In genomic region chr4:63408247-63408646, GRCm38 (mm10) we compare ENCODE assay signal across 8 mouse cellular contexts. TPM values are rescaled to one million over a fixed set of nuclear protein-coding genes. Genes with fewer than 3 reads are reported as not detected.
DNase-seq lines count a peak whose midpoint lies in the region; ATAC-seq and TF ChIP-seq lines count a peak whose summit lies in the region.

No protein-coding gene starts in this region.

- H3K4me1 ChIP-seq in kidney, embryonic 16.5 days (ENCODE audit: insufficient read depth, low read length), result peaks cover 46% of the 10 kb centered on the region
- peaks cover 36% of the 10 kb centered on the region for H3K4me1 ChIP-seq in embryonic facial prominence, embryonic 12.5 days
- peaks cover 39% of the 10 kb centered on the region for H3K4me1 ChIP-seq in hindbrain, embryonic 14.5 days (replicated peaks; ENCODE audit: control insufficient read depth, insufficient read depth, low read length)
- H3K4me1 ChIP-seq in midbrain, embryonic 15.5 days, result peaks cover 51% of the 10 kb centered on the region
- H3K4me1 ChIP-seq in kidney, adult 2 months (ENCODE audit: control insufficient read depth, insufficient read depth, low read length), result no peaks in the 10 kb centered on the region

- no peak for TF ChIP-seq CTCF in kidney, adult 2 months (conservative IDR thresholded peaks at IDR 0.05; ENCODE audit: insufficient read depth, insufficient read length, low read depth, low read length)

- H3K4me3 ChIP-seq in kidney, embryonic 16.5 days (ENCODE audit: low read length), result no peak overlapping the region
- H3K4me3 ChIP-seq in embryonic facial prominence, embryonic 12.5 days, result no peak overlapping the region
- H3K4me3 ChIP-seq in hindbrain, embryonic 14.5 days (replicated peaks; ENCODE audit: low read length), result no peak overlapping the region
- peak overlapping the region; percentile 57; the same call in 1 of the 2 replicates for H3K4me3 ChIP-seq in midbrain, embryonic 15.5 days
- H3K4me3 ChIP-seq in kidney, adult 2 months (ENCODE audit: insufficient read depth, low read depth, low read length), result no peak overlapping the region

- DNase-seq in kidney, postnatal 25 days, result no peak
- no peak for DNase-seq in hindbrain, embryonic 14.5 days (ENCODE audit: low spot score)
- DNase-seq in spleen, postnatal 4 days (ENCODE audit: low spot score in 2 of 2), result no peak
- DNase-seq in testis, postnatal 14 days (ENCODE audit: low spot score), result no peak
- DNase-seq in kidney, adult 2 months, result no peak

- no peak for TF ChIP-seq POLR2A in kidney, adult 2 months (IDR thresholded peaks at IDR 0.05; ENCODE audit: low read depth, low read length)

- H3K9me3 ChIP-seq in kidney, embryonic 16.5 days (ENCODE audit: low read length), result no peaks in the 10 kb centered on the region
- H3K9me3 ChIP-seq in embryonic facial prominence, embryonic 12.5 days, result no peaks in the 10 kb centered on the region
- H3K9me3 ChIP-seq in hindbrain, embryonic 14.5 days (ENCODE audit: control insufficient read depth, low read length), result no peaks in the 10 kb centered on the region
- H3K9me3 ChIP-seq in midbrain, embryonic 15.5 days, result no peaks in the 10 kb centered on the region

- no peak for ATAC-seq in kidney, embryonic 16.5 days (ENCODE audit: low FRiP score, low TSS enrichment)
- no peak for ATAC-seq in embryonic facial prominence, embryonic 12.5 days (ENCODE audit: insufficient number of reproducible peaks, insufficient read depth, low FRiP score, low TSS enrichment)
- peak; percentile 24; the same call in 1 of the 2 replicates for ATAC-seq in hindbrain, embryonic 14.5 days (ENCODE audit: low FRiP score)
- no peak for ATAC-seq in midbrain, embryonic 15.5 days (replicated peaks)

- no peaks in the 10 kb centered on the region for H3K36me3 ChIP-seq in kidney, embryonic 16.5 days (ENCODE audit: insufficient read depth, low read length)
- H3K36me3 ChIP-seq in embryonic facial prominence, embryonic 12.5 days, result no peaks in the 10 kb centered on the region
- H3K36me3 ChIP-seq in hindbrain, embryonic 14.5 days (replicated peaks; ENCODE audit: control insufficient read depth, insufficient read depth), result no peaks in the 10 kb centered on the region
- no peaks in the 10 kb centered on the region for H3K36me3 ChIP-seq in midbrain, embryonic 15.5 days (replicated peaks)
- no peaks in the 10 kb centered on the region for H3K36me3 ChIP-seq in kidney, adult 2 months (ENCODE audit: control insufficient read depth, insufficient read depth, low read length)

- peak overlapping the region; percentile 6; the same call in 1 of the 2 replicates for H3K27ac ChIP-seq in kidney, embryonic 16.5 days (ENCODE audit: low read length)
- no peak overlapping the region for H3K27ac ChIP-seq in embryonic facial prominence, embryonic 12.5 days
- 0 out of 2 replicates have a peak overlapping the region, but pooled peaks have one; percentile 49 for H3K27ac ChIP-seq in hindbrain, embryonic 14.5 days
- peak overlapping the region; percentile 71; the same call in 1 of the 2 replicates for H3K27ac ChIP-seq in midbrain, embryonic 15.5 days
- H3K27ac ChIP-seq in kidney, adult 2 months (ENCODE audit: insufficient read depth, low read depth, low read length), result no peak overlapping the region

- WGBS in kidney, embryonic 16.5 days, result 59% methylated on average over 7 of the region's 7 CpGs
- WGBS in embryonic facial prominence, embryonic 12.5 days, result 71% methylated on average over 7 of the region's 7 CpGs
- WGBS in hindbrain, embryonic 14.5 days, result 44% methylated on average over 7 of the region's 7 CpGs
- 45% methylated on average over 7 of the region's 7 CpGs for WGBS in midbrain, embryonic 15.5 days
- 60% methylated on average over 7 of the region's 7 CpGs for WGBS in kidney, adult 2 months

- H3K4me2 ChIP-seq in kidney, embryonic 16.5 days (replicated peaks; ENCODE audit: low read depth, low read length), result peak overlapping the region; percentile 5; the same call in 1 of the 2 replicates
- peak overlapping the region; percentile 98; the same call in 1 of the 2 replicates for H3K4me2 ChIP-seq in embryonic facial prominence, embryonic 12.5 days (replicated peaks)
- H3K4me2 ChIP-seq in hindbrain, embryonic 14.5 days (replicated peaks), result peak overlapping the region; percentile 81
- H3K4me2 ChIP-seq in midbrain, embryonic 15.5 days, result peak overlapping the region; percentile 100

- 0 out of 2 replicates have a peak, but pooled peaks cover 4% of the 10 kb centered on the region for H3K27me3 ChIP-seq in kidney, embryonic 16.5 days (ENCODE audit: insufficient read depth, low read length)
- H3K27me3 ChIP-seq in embryonic facial prominence, embryonic 12.5 days, result no peaks in the 10 kb centered on the region
- H3K27me3 ChIP-seq in hindbrain, embryonic 14.5 days (ENCODE audit: control insufficient read depth, insufficient read depth, low read length), result no peaks in the 10 kb centered on the region
- no peaks in the 10 kb centered on the region for H3K27me3 ChIP-seq in midbrain, embryonic 15.5 days (replicated peaks)
- no peaks in the 10 kb centered on the region for H3K27me3 ChIP-seq in kidney, adult 2 months (replicated peaks; ENCODE audit: control insufficient read depth, insufficient read depth, low read length)

- H3K9ac ChIP-seq in kidney, embryonic 16.5 days (replicated peaks; ENCODE audit: low read length), result peak overlapping the region; percentile 29; the same call in 1 of the 2 replicates
- H3K9ac ChIP-seq in embryonic facial prominence, embryonic 12.5 days, result no peak overlapping the region
- no peak overlapping the region; the same call in 1 of the 2 replicates for H3K9ac ChIP-seq in hindbrain, embryonic 14.5 days
- no peak overlapping the region for H3K9ac ChIP-seq in midbrain, embryonic 15.5 days

RNA-seq across cellular contexts. Expression of gene Akna, which starts 5.1 kb away (rescaled TPM):
- polyA plus RNA-seq in kidney, embryonic 16.5 days (2015; fragmentation: Nextera tagmentation; extraction: Ambion mirVana), result 7.1 and 9.4 TPM in 2 replicates
- 11.6 and 12.4 TPM in 2 replicates for polyA plus RNA-seq in embryonic facial prominence, embryonic 12.5 days (2016; fragmentation: Nextera tagmentation; extraction: Ambion mirVana)
- 3.9 and 4.6 TPM in 2 replicates for polyA plus RNA-seq in hindbrain, embryonic 14.5 days (2014; fragmentation: Nextera tagmentation; extraction: Ambion mirVana)
- 7.0 and 7.7 TPM in 2 replicates for polyA plus RNA-seq in midbrain, embryonic 15.5 days (2015; fragmentation: Nextera tagmentation; extraction: Ambion mirVana)
- 2.2 and 5.8 TPM in 2 replicates for polyA plus RNA-seq in kidney, adult 2 months (2012; rRNA removed)

RNA-seq across cellular contexts. Expression of gene Orm2, which starts 46.0 kb away (rescaled TPM):
- not detected in 2 replicates for polyA plus RNA-seq in kidney, embryonic 16.5 days (2015; fragmentation: Nextera tagmentation; extraction: Ambion mirVana)
- polyA plus RNA-seq in embryonic facial prominence, embryonic 12.5 days (2016; fragmentation: Nextera tagmentation; extraction: Ambion mirVana), result not detected in 2 replicates
- polyA plus RNA-seq in hindbrain, embryonic 14.5 days (2014; fragmentation: Nextera tagmentation; extraction: Ambion mirVana), result not detected in 2 replicates
- not detected in 2 replicates for polyA plus RNA-seq in midbrain, embryonic 15.5 days (2015; fragmentation: Nextera tagmentation; extraction: Ambion mirVana)
- polyA plus RNA-seq in kidney, adult 2 months (2012; rRNA removed), result 0.16 TPM in 1 of 2 replicates, not detected in the other

RNA-seq across cellular contexts. Expression of gene Orm3, which starts 52.3 kb away (rescaled TPM):
- polyA plus RNA-seq in kidney, embryonic 16.5 days (2015; fragmentation: Nextera tagmentation; extraction: Ambion mirVana), result not detected in 2 replicates
- polyA plus RNA-seq in embryonic facial prominence, embryonic 12.5 days (2016; fragmentation: Nextera tagmentation; extraction: Ambion mirVana), result not detected in 2 replicates
- not detected in 2 replicates for polyA plus RNA-seq in hindbrain, embryonic 14.5 days (2014; fragmentation: Nextera tagmentation; extraction: Ambion mirVana)
- polyA plus RNA-seq in midbrain, embryonic 15.5 days (2015; fragmentation: Nextera tagmentation; extraction: Ambion mirVana), result not detected in 2 replicates
- 0.14 and 0.38 TPM in 2 replicates for polyA plus RNA-seq in kidney, adult 2 months (2012; rRNA removed)

Comparison
In these comparisons a context has a peak if more than half of its experiments do, and no peak if none do; other contexts are left out.
1. H3K27ac ChIP-seq: peak in kidney, embryonic 16.5 days (single experiment), hindbrain, embryonic 14.5 days (single experiment) and midbrain, embryonic 15.5 days (single experiment); none in embryonic facial prominence, embryonic 12.5 days (single experiment) and kidney, adult 2 months (single experiment).
2. H3K4me2 ChIP-seq: peak in every context shown above with its lines; median percentile 100 in midbrain, embryonic 15.5 days; 98 in embryonic facial prominence, embryonic 12.5 days; 81 in hindbrain, embryonic 14.5 days; 5 in kidney, embryonic 16.5 days.